Mouse (Mus musculus): ENCODE results near the gene Hk2. TPM values are rescaled to one million over a fixed set of nuclear protein-coding genes. Genes with fewer than 3 reads are reported as not detected.

Gene Hk2
- total and polyA plus RNA-seq, 2 experiments from 2014 or later, result 2.1 to 2.8 TPM

DNA sequence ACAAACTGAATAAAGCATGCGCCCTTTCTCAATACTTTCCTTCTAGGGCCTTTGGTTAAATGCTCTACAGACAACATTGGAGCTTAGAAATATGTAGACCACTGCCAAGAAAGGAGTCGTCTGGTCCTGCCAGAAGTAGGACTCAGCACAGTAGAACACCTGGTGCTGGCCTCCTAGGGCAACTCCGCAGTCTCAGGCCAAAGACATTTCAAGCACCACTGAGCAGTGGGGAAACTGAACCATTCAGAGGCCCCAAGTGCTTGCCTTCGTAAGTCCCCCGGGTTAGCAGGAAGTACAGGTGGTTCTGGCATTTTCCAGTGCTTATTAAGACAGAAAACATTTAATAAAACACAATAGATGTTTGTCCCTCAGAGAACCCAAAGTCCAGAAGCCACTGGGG is 59.4 kb downstream of the Hk2 start:
- no peaks in the 10 kb centered on the region for H3K27me3 ChIP-seq (ENCODE audit: insufficient read depth, low read length)
- no peak overlapping the region for H3K4me3 ChIP-seq (ENCODE audit: low read depth, low read length)
- no peaks in the 10 kb centered on the region for H3K9me3 ChIP-seq (ENCODE audit: low read length)
- TF ChIP-seq CTCF (IDR thresholded peaks at IDR 0.05; ENCODE audit: low read depth), result no peak
- H3K27ac ChIP-seq (ENCODE audit: low read depth, low read length), result no peak overlapping the region
- no peaks in the 10 kb centered on the region for H3K4me1 ChIP-seq (ENCODE audit: insufficient read depth)
- 86% methylated on average over 5 of the region's 5 CpGs for WGBS
- ATAC-seq (no peak), DNase-seq (no peak)
- no peak overlapping the region for H3K9ac ChIP-seq
- no peak overlapping the region for H3K4me2 ChIP-seq (ENCODE audit: low read depth)
- no peaks in the 10 kb centered on the region for H3K36me3 ChIP-seq (ENCODE audit: insufficient read depth)

- no peaks in the 10 kb centered on the region for H3K27me3 ChIP-seq (ENCODE audit: insufficient read depth, low read length)
- peak; percentile 87 for TF ChIP-seq CTCF (IDR thresholded peaks at IDR 0.05; ENCODE audit: low read depth)
- ATAC-seq (peak; percentile 85), DNase-seq (peak; percentile 74)
- H3K4me3 ChIP-seq (ENCODE audit: low read depth, low read length), result no peak overlapping the region
- WGBS, result 16% methylated on average over 3 of the region's 3 CpGs
- no peaks in the 10 kb centered on the region for H3K36me3 ChIP-seq (ENCODE audit: insufficient read depth)
- H3K4me2 ChIP-seq (ENCODE audit: low read depth), result no peak overlapping the region
- H3K4me1 ChIP-seq (ENCODE audit: insufficient read depth), result no peaks in the 10 kb centered on the region
- H3K27ac ChIP-seq (ENCODE audit: low read depth, low read length), result no peak overlapping the region
- no peak overlapping the region for H3K9ac ChIP-seq
- H3K9me3 ChIP-seq (ENCODE audit: low read length), result no peaks in the 10 kb centered on the region
Observed at GRCm38 (mm10) chr6:82714243-82714642, 60.0 kb downstream of the Hk2 start.

DNA sequence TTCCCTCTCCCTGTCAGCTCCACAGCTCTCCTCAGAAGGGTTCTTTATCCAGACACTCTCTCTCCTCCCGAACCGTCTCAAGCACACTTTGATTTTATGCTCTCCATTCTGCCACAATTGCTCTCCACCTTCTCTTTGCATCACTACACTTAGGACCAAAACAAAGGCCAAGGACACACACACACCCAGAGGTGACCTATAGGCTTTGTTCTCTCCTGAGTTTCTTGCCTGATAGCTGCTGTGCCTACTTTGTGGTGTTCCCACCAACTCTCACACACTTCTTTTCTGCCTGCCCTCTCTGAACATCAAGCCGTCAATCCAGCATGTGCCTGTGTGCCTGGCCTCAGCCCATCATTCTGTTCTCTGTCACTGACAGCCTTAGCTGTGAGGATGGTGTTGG is 66.5 kb downstream of the Hk2 start:
- H3K9me3 ChIP-seq (ENCODE audit: low read length), result no peaks in the 10 kb centered on the region
- no peak for TF ChIP-seq CTCF (IDR thresholded peaks at IDR 0.05; ENCODE audit: low read depth)
- WGBS, result 82% methylated on average over 3 of the region's 3 CpGs
- H3K27ac ChIP-seq (ENCODE audit: low read depth, low read length), result no peak overlapping the region
- no peaks in the 10 kb centered on the region for H3K36me3 ChIP-seq (ENCODE audit: insufficient read depth)
- DNase-seq, result no peak
- H3K4me2 ChIP-seq (ENCODE audit: low read depth), result no peak overlapping the region
- ATAC-seq, result no peak
- no peaks in the 10 kb centered on the region for H3K27me3 ChIP-seq (ENCODE audit: insufficient read depth, low read length)
- no peak overlapping the region for H3K4me3 ChIP-seq (ENCODE audit: low read depth, low read length)
- H3K4me1 ChIP-seq (ENCODE audit: insufficient read depth), result no peaks in the 10 kb centered on the region
- H3K9ac ChIP-seq, result no peak overlapping the region

DNA sequence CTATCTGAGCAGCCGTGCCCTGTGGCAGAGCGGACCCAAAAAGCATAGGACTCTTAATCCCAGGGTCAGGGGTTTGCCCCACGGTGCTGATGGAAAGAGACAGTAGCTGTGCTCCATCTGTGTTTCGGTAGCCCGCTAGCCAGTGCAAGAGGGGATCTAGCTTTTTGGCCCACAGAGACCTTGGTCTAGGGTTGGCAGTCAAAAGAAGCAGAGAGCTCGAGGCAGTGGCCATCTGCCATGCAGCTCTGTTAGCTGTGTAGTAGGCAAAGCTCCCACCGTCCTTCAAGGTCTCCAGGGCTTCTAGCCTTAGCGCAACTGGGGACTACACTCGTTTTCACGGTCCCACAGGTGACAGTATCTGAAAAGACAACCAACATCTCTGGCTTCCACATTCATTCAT is 67.0 kb downstream of the Hk2 start:
- Histone ChIP-seq H3K9ac (no peak overlapping the region), H3K4me2 (ENCODE audit: low read depth) (no peak overlapping the region), H3K9me3 (ENCODE audit: low read length) (no peaks in the 10 kb centered on the region), H3K27me3 (ENCODE audit: insufficient read depth, low read length) (no peaks in the 10 kb centered on the region), H3K4me3 (ENCODE audit: low read depth, low read length) (no peak overlapping the region), H3K36me3 (ENCODE audit: insufficient read depth) (no peaks in the 10 kb centered on the region), H3K4me1 (ENCODE audit: insufficient read depth) (no peaks in the 10 kb centered on the region), H3K27ac (ENCODE audit: low read depth, low read length) (no peak overlapping the region)
- DNase-seq (no peak), ATAC-seq (no peak)
- WGBS, result 89% methylated on average over 10 of the region's 10 CpGs
- no peak for TF ChIP-seq CTCF (IDR thresholded peaks at IDR 0.05; ENCODE audit: low read depth)

DNA sequence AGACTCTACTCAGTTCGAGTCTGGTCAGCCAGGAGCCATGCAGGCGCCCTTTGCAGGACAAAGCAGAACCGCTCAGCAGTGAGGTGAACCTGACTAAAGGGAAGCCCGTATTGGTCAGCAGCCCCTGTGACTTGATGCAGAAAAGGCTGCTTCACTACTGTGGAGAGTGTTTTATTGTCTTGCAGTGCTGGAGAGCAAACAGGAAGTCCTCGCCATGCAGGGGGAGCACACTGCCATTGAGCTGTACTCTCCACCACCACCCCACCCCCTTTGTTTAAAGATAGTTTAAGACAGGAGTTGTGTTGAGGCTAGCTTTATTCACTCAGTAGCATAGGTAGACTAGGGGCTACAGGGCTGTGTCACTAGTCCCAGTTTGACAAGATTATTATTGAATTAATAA is 69.0 kb downstream of the Hk2 start, which contains the start of gene Pole4:
Gene Pole4 (minus strand): TSS at position 145 of the 400 bp plus-strand sequence.
- Histone ChIP-seq H3K27me3 (ENCODE audit: insufficient read depth, low read length) (no peaks in the 10 kb centered on the region), H3K9ac (no peak within 1 kb of the TSS), H3K9me3 (ENCODE audit: low read length) (no peaks in the 10 kb centered on the region), H3K4me1 (ENCODE audit: insufficient read depth) (no peaks in the 10 kb centered on the region), H3K4me2 (ENCODE audit: low read depth) (no peak within 1 kb of the TSS), H3K27ac (ENCODE audit: low read depth, low read length) (no peak within 1 kb of the TSS), H3K4me3 (ENCODE audit: low read depth, low read length) (no peak within 1 kb of the TSS), H3K36me3 (ENCODE audit: insufficient read depth) (no peaks in the 10 kb centered on the region)
- TF ChIP-seq CTCF (IDR thresholded peaks at IDR 0.05; ENCODE audit: low read depth), result no peak
- 84% methylated on average over 5 of the region's 5 CpGs for WGBS
- DNase-seq (no peak), ATAC-seq (no peak)

DNA sequence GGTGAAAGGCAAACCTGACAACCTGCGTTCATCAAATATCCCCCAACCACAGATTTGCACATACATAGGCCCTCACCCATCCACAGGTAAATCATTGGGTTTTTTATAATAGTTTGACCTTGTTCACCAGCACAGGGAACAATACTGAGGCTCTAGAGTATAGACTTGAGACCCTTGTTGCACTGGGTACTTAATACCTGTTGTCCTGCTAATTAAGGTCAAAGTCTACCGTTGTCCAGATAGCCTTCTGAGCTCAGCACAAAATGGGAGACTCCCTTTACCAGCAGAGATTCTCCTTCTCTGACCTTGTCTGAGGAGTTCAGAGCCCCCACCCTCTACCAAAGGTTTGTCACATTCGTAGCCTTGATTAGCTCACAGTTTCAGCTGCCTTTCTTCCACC is 70.5 kb downstream of the Hk2 start:
- Histone ChIP-seq H3K27me3 (ENCODE audit: insufficient read depth, low read length) (no peaks in the 10 kb centered on the region), H3K4me1 (ENCODE audit: insufficient read depth) (no peaks in the 10 kb centered on the region), H3K4me2 (ENCODE audit: low read depth) (no peak overlapping the region), H3K36me3 (ENCODE audit: insufficient read depth) (no peaks in the 10 kb centered on the region), H3K4me3 (ENCODE audit: low read depth, low read length) (no peak overlapping the region), H3K27ac (ENCODE audit: low read depth, low read length) (no peak overlapping the region), H3K9me3 (ENCODE audit: low read length) (no peaks in the 10 kb centered on the region), H3K9ac (no peak overlapping the region)
- 90% methylated on average over 3 of the region's 3 CpGs for WGBS
- DNase-seq (no peak), ATAC-seq (no peak)
- TF ChIP-seq CTCF (IDR thresholded peaks at IDR 0.05; ENCODE audit: low read depth), result no peak

- 29% methylated on average over 16 of the region's 16 CpGs for WGBS
- H3K27me3 ChIP-seq (ENCODE audit: insufficient read depth, low read length), result no peaks in the 10 kb centered on the region
- ATAC-seq (peak; percentile 93), DNase-seq (peak; percentile 87)
- H3K9me3 ChIP-seq (ENCODE audit: low read length), result no peaks in the 10 kb centered on the region
- TF ChIP-seq CTCF (IDR thresholded peaks at IDR 0.05; ENCODE audit: low read depth), result peak; percentile 94
- H3K4me3 ChIP-seq (ENCODE audit: low read depth, low read length), result no peak overlapping the region
- H3K36me3 ChIP-seq (ENCODE audit: insufficient read depth), result no peaks in the 10 kb centered on the region
- no peak overlapping the region for H3K9ac ChIP-seq
- H3K4me2 ChIP-seq (ENCODE audit: low read depth), result no peak overlapping the region
- H3K27ac ChIP-seq (ENCODE audit: low read depth, low read length), result no peak overlapping the region
- no peaks in the 10 kb centered on the region for H3K4me1 ChIP-seq (ENCODE audit: insufficient read depth)
Observed at GRCm38 (mm10) chr6:82702593-82703017, 71.6 kb downstream of the Hk2 start.

DNA sequence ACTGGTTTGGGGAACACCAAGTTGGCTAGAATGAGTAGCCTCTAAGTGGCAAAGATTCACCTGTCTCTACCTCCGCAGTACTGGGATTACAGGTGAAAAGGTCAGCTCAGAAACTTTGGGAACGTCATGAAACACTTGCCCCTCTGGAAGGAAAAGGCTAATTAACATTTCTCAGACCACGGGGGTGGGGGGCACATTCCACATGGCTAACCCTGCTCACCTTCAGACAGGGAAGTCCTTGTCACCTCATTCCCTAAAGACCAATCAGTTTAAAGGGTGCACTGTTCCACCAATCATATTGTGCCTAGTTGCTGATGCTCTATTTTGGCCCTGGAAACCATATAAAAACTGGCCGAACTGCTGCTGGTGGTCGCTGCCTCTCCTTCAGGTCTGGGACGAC is 73.0 kb downstream of the Hk2 start:
- Histone ChIP-seq H3K27me3 (ENCODE audit: insufficient read depth, low read length) (no peaks in the 10 kb centered on the region), H3K27ac (ENCODE audit: low read depth, low read length) (no peak overlapping the region), H3K36me3 (ENCODE audit: insufficient read depth) (no peaks in the 10 kb centered on the region), H3K4me2 (ENCODE audit: low read depth) (no peak overlapping the region), H3K4me3 (ENCODE audit: low read depth, low read length) (no peak overlapping the region), H3K9me3 (ENCODE audit: low read length) (no peaks in the 10 kb centered on the region), H3K4me1 (ENCODE audit: insufficient read depth) (no peaks in the 10 kb centered on the region), H3K9ac (no peak overlapping the region)
- WGBS, result 72% methylated on average over 6 of the region's 6 CpGs
- no peak for ATAC-seq
- no peak for DNase-seq
- TF ChIP-seq CTCF (IDR thresholded peaks at IDR 0.05; ENCODE audit: low read depth), result no peak
